Mouse (Mus musculus) bone marrow, adult 2 months (tissue): ENCODE measurements around the gene Vcam1.

Source experiments
- CTCF ChIP-seq: fragments of 200-500 bp; IDR thresholded peaks from 2 replicates; pipeline ENCODE4 v1.5.1; 2011; ENCODE audit warnings: low read length, control low read depth; ENCODE audit not compliant: control insufficient read depth, insufficient read depth
- POLR2A ChIP-seq: fragments of 200-500 bp; IDR thresholded peaks from 2 replicates; pipeline ENCODE4 v1.6.1; 2011; ENCODE audit warnings: low read depth, mild to moderate bottlenecking, control low read depth, low read length, borderline replicate concordance; ENCODE audit not compliant: control insufficient read depth

GRCm38 (mm10) chr3:116105713-116106112, 23.8 kb downstream of the Vcam1 start:
- TF ChIP-seq POLR2A (no peak), CTCF (no peak)
